Mouse (Mus musculus) hindbrain, postnatal 0 days (tissue): ENCODE measurements at regions not wholly inside any gene's neighbourhood (a gene's known extent, or its start where the extent isn't known, plus 50 kb on each side); places are given as distances from the start of the nearest gene placed in this dataset.
"Not testable (repeated sequence)": the region's sequence is repeated elsewhere in the genome, so short reads cannot be mapped to it uniquely, and the experiment has no call there.

ENCODE experiments used
- ATAC-seq: fragments of 200-750 bp; cut with Nextera tagmentation; 2 replicates; pipeline ENCODE4 v1.8.0; 2017; ENCODE audit warnings: mild to moderate bottlenecking, moderate TSS enrichment, moderate library complexity
- DNase-seq: peaks from one replicate; pipeline ENCODE4 v3.0.0-alpha.2; 2015; ENCODE audit warnings: low spot score
- H3K27ac ChIP-seq: fragments of 300-500 bp; sonication (generic); 2 replicates; pipeline ENCODE4 v1.5.1; 2014; ENCODE audit warnings: mild to moderate bottlenecking
- H3K27me3 ChIP-seq: fragments of 300-500 bp; sonication (generic); 2 replicates; pipeline ENCODE4 v1.6.1; 2014; ENCODE audit warnings: low read length, mixed read lengths; ENCODE audit not compliant: insufficient read depth
- H3K36me3 ChIP-seq: fragments of 300-500 bp; sonication (generic); 2 replicates; pipeline ENCODE4 v1.6.1; 2014; ENCODE audit warnings: low read length, mixed read lengths; ENCODE audit not compliant: insufficient read depth
- H3K4me1 ChIP-seq: fragments of 300-500 bp; sonication (generic); 2 replicates; pipeline ENCODE4 v1.6.1; 2014; ENCODE audit warnings: antibody characterized with exemption, low read length, mixed read lengths; ENCODE audit not compliant: insufficient read depth
- H3K4me2 ChIP-seq: fragments of 300-500 bp; sonication (generic); 2 replicates; pipeline ENCODE4 v1.6.1; 2014; ENCODE audit warnings: low read depth, mild to moderate bottlenecking, low read length, moderate library complexity, mixed read lengths
- H3K4me3 ChIP-seq: fragments of 300-500 bp; sonication (generic); 2 replicates; pipeline ENCODE4 v1.5.1; 2014; ENCODE audit warnings: low read length
- H3K9ac ChIP-seq: fragments of 300-500 bp; sonication (generic); replicated peaks from 2 replicates; pipeline ENCODE4 v1.6.1; 2014; ENCODE audit warnings: mild to moderate bottlenecking, low read length, moderate library complexity, mixed read lengths
- H3K9me3 ChIP-seq: fragments of 300-500 bp; sonication (generic); 2 replicates; pipeline ENCODE4 v1.6.1; 2016; ENCODE audit warnings: low read length, mixed read lengths
- CTCF ChIP-seq: IDR thresholded peaks from 2 replicates; pipeline ENCODE4 v1.5.1; 2016; ENCODE audit warnings: antibody characterized with exemption, control low read depth, low read depth
- WGBS: fragments of 180-500 bp; shearing (Covaris S2); extraction: QIAGEN DNeasy Blood & Tissue Kit; methylation state at CpG from one replicate; pipeline ENCODE4 v1.1.7; 2014; 5-methylcytosine and 5-hydroxymethylcytosine counted together

DNA sequence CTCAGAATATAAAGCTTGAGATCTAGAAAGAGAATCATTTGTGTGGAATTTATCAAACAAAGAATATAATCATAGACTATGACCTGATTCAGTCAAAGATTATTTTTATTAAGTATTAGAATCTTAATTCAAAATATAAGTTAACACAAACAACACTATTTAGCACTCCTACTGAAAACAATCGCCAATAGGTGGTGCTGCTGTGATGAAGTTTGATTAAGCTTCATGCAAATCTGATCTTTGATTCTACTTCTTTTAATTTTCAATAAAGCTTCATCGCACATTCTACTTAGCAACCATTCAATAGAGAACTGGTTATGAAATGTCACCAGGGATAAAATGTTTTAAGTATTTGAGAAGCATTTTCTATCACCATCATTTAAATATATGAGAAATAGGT lies 1509.9 kb upstream of the Pcdh7 start:
- DNase-seq: peak; percentile 74
- 30% methylated on average over 2 of the region's 2 CpGs for WGBS
- Histone ChIP-seq H3K4me3 (no peak overlapping the region), H3K36me3 (no peaks in the 10 kb centered on the region), H3K9me3 (no peaks in the 10 kb centered on the region), H3K4me2 (no peak overlapping the region), H3K4me1 (no peaks in the 10 kb centered on the region), H3K27ac (no peak overlapping the region), H3K9ac (no peak overlapping the region), H3K27me3 (no peaks in the 10 kb centered on the region)
- peak; percentile 58 for TF ChIP-seq CTCF
- ATAC-seq: no peak

DNA sequence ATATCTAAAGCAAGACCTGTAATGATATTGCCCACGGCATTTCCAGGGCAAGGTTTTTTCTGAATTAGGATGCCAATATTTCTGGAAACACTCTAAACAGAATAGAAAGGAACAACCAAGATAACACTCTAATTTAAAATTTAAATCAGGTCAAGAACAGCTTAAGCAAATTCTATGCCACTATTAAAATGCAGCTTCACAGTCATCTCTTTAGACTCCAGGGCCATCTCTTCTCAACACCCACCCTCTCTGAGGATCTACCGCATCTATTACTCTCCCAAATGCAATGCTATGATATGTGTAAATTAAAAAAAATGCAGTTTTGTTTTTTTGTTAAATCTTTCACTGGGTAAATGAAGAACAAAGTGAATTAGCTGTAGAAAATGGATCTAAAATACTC lies 1501.9 kb upstream of the Pcdh7 start:
- TF ChIP-seq CTCF: no peak
- H3K4me3 ChIP-seq: no peak overlapping the region
- ATAC-seq: no peak
- H3K4me1 ChIP-seq: no peaks in the 10 kb centered on the region
- H3K9ac ChIP-seq: no peak overlapping the region
- H3K4me2 ChIP-seq: no peak overlapping the region
- H3K36me3 ChIP-seq: no peaks in the 10 kb centered on the region
- no peak for DNase-seq
- no peak overlapping the region for H3K27ac ChIP-seq
- H3K9me3 ChIP-seq: no peaks in the 10 kb centered on the region
- H3K27me3 ChIP-seq: no peaks in the 10 kb centered on the region
- WGBS: 85% methylated on average over 2 of the region's 2 CpGs

DNA sequence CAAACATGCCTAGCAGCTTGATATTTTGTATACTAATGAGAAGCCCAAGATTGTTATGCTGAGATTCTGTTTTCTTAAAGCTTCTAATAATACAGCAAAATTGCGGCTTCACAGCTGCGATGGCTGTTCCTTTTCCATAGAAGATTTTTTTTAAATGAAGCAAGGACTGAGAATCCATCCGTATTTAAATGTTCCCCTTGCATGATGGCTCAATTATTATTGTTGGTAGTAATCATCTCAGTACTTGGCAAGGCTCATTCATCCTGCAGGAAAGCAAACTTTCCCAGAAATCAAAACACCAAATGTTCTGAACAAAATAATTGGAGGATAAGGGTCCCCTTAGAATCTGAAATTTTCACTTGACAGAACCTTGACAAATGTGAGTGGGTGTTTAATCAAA lies 1451.6 kb upstream of the Pcdh7 start:
- no peak for TF ChIP-seq CTCF
- DNase-seq: no peak
- WGBS: 78% methylated on average over 3 of the region's 3 CpGs

DNA sequence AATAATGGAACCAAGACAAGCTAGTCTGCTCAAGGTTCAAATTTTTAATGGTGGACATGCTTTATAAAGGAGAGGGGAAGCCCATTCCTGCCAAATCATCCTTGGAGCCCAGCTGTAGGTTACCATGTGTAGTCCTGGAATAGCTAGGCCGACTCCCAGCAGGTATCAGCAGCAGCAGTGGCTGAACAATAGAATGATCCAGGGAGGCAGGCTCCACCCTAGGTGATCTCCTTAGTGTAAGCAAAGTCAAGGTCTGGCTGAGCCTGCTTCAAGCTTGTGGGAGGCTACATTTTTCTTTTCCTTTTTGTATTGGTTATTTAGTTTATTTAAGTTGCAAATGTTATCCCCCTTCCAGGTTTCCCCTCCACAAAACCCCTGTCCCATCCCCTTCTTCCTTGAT lies 1426.1 kb upstream of the Pcdh7 start:
- not testable (repeated sequence) for ATAC-seq, H3K4me3 ChIP-seq, H3K4me1 ChIP-seq, H3K9me3 ChIP-seq, H3K4me2 ChIP-seq, DNase-seq, H3K27ac ChIP-seq, H3K36me3 ChIP-seq, H3K9ac ChIP-seq, H3K27me3 ChIP-seq
- WGBS: 64% methylated on average over 1 of the region's 1 CpGs

More for the DNA sequence above, 1451.6 kb upstream of the Pcdh7 start:
- ATAC-seq: no peak
- Histone ChIP-seq H3K9me3 (no peaks in the 10 kb centered on the region), H3K4me1 (no peaks in the 10 kb centered on the region), H3K4me3 (no peak overlapping the region), H3K9ac (no peak overlapping the region), H3K27ac (no peak overlapping the region), H3K36me3 (no peaks in the 10 kb centered on the region), H3K27me3 (no peaks in the 10 kb centered on the region), H3K4me2 (no peak overlapping the region)
